Mouse (Mus musculus) embryonic fibroblast, embryonic 13.5 days (primary cell): ENCODE measurements at regions not wholly inside any gene's neighbourhood (a gene's known extent, or its start where the extent isn't known, plus 50 kb on each side); places are given as distances from the start of the nearest gene placed in this dataset.

Experiments used
- H3K27ac ChIP-seq: 2 replicates; pipeline ENCODE4 v1.5.1; 2012; ENCODE audit warnings: low read length, control low read depth, inconsistent platforms; ENCODE audit not compliant: insufficient read depth
- H3K4me1 ChIP-seq: 2 replicates; pipeline ENCODE4 v1.6.1; 2011; ENCODE audit warnings: low read length; ENCODE audit not compliant: control insufficient read depth, insufficient read depth
- H3K4me3 ChIP-seq: 2 replicates; pipeline ENCODE4 v1.5.1; 2011; ENCODE audit warnings: mild to moderate bottlenecking, control low read depth, low read length; ENCODE audit not compliant: insufficient read depth
- CTCF ChIP-seq: IDR thresholded peaks from 2 replicates; pipeline ENCODE4 v1.5.1; 2011; ENCODE audit warnings: mild to moderate bottlenecking, control low read depth, low read length, moderate library complexity, borderline replicate concordance; ENCODE audit not compliant: insufficient read depth
- POLR2A ChIP-seq: IDR thresholded peaks from 2 replicates; pipeline ENCODE4 v1.6.1; 2011; ENCODE audit warnings: low read depth, mild to moderate bottlenecking, control low read depth, low read length, moderate library complexity

DNA sequence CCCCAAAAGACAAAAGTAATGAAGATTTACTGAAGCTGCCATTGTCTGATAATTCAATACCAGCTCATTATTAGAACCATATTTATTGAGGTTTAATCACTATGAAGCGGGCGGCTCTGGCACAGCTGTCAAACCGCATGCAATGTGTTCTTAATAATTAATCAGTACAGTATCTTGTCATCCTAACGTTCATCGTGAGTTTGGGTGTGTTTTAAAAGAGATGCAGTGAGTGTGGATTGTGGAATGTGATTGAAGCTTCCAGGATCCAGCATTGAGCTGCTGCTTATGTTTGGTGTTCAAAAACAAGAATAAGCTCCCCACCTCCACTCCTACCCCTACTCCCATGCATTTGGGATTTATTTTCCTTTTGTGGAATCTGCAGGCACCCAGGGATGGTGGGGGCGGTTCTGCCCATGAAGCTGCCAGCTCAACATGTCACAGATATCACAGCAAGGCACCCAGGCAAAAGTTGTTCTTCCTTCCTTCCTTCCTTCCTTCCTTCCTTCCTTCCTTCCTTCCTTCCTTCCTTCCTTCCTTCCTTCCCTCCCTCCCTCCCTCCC lies 224.6 kb downstream of the Ttc32 start:
- Histone ChIP-seq H3K27ac (no peak overlapping the region), H3K4me3 (no peak overlapping the region), H3K4me1 (no peaks in the 10 kb centered on the region)
- TF ChIP-seq POLR2A (no peak), CTCF (no peak)

DNA sequence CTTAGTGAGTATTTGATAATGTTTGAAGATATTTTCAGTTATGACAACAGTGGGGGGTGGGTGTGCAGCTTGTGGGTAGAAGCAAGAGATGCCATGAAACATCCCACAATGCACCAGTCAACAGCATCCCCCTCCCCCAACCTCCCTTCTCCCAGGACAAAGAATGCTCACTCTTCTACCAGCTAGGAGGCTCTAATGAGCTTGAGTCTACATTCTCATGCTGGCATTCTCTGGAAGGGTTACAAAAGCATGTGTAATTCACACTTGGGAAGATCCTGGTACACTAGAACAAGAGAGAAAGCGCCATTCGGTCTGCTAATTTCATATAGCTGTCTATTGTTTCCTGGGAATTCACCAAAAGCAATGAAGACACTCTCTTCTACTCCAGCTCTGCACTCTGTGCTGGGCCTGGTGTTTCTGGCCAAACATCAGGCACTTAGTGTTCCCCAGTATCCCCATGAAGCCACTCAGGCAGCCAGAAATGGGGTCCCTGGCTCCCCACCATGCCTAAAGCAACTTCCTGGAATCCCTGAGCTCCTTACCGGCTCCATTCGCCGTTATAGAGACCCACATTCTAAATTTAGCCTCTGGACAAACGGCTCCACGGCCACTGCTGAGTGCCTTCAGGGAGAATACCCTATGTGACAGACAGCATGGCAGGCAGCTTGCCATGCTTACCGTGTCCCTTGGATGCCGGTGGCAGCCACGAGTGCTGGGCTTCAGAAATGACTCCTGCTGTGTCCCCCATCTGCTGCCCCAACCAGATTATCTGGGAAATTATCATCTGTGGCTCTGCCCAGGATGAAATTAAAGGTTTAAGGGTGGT lies 226.1 kb downstream of the Ttc32 start:
- H3K27ac ChIP-seq, result no peak overlapping the region
- no peak overlapping the region for H3K4me3 ChIP-seq
- TF ChIP-seq POLR2A (no peak), CTCF (no peak)
- H3K4me1 ChIP-seq, result no peaks in the 10 kb centered on the region

- Histone ChIP-seq H3K27ac (no peak overlapping the region), H3K4me3 (no peak overlapping the region), H3K4me1 (no peaks in the 10 kb centered on the region)
- TF ChIP-seq CTCF (no peak), POLR2A (no peak)
Observed at GRCm38 (mm10) chr12:9256487-9256820, 226.7 kb downstream of the Ttc32 start.

- TF ChIP-seq POLR2A, result no peak
- TF ChIP-seq CTCF, result no peak
- no peak overlapping the region for H3K27ac ChIP-seq
- no peak overlapping the region for H3K4me3 ChIP-seq
- H3K4me1 ChIP-seq, result no peaks in the 10 kb centered on the region
Observed at GRCm38 (mm10) chr12:9258221-9258620, 228.4 kb downstream of the Ttc32 start.

DNA sequence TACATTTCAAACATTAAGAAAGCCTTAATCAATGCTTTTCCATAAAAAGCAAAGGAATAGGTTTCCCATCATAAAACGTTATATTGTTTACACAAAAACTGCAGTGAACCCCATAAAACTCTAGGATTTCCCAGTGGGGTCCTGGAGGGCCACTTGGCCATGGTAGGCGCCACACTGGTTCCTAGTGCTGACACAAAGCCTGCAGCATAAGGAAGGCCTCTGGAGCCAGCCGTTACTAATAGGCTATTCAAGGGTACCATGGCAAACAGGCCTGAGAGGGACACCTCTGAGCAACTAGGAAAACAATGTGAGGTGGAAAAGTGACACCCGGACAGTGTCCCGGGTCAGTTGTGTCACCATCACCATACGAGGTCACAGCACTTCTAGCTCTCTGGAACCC lies 231.9 kb downstream of the Ttc32 start:
- H3K4me1 ChIP-seq, result no peaks in the 10 kb centered on the region
- TF ChIP-seq POLR2A, result no peak
- TF ChIP-seq CTCF, result no peak
- no peak overlapping the region for H3K4me3 ChIP-seq
- no peak overlapping the region for H3K27ac ChIP-seq

DNA sequence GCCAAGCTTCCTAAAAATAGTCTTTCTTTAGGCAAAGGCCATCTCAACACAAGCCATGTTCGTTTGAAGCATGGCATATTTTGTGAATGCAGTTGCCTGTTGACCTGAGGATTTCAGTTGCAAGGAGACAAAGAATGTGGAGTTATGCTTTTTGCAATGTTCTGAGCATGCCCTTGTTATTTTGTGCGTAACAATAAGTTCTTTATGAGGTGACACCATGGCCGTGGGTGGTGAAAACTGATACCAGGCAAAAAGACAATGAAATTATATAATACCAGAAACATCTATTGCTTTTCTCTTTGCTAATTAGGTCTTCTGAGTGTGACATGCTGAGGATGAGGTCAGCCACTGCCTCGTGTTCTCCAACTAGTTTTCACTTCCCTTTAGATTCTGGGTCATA lies 236.4 kb downstream of the Ttc32 start:
- no peak for TF ChIP-seq CTCF
- TF ChIP-seq POLR2A, result no peak

GRCm38 (mm10) chr12:9271484-9271883 lies 241.7 kb downstream of the Ttc32 start:
- Histone ChIP-seq H3K27ac (no peak overlapping the region), H3K4me1 (0 out of 2 replicates have a peak, but pooled peaks cover 6% of the 10 kb centered on the region), H3K4me3 (no peak overlapping the region)
- no peak for TF ChIP-seq POLR2A
- no peak for TF ChIP-seq CTCF

More for the DNA sequence above, 236.4 kb downstream of the Ttc32 start:
- Histone ChIP-seq H3K27ac (no peak overlapping the region), H3K4me3 (no peak overlapping the region), H3K4me1 (no peaks in the 10 kb centered on the region)

DNA sequence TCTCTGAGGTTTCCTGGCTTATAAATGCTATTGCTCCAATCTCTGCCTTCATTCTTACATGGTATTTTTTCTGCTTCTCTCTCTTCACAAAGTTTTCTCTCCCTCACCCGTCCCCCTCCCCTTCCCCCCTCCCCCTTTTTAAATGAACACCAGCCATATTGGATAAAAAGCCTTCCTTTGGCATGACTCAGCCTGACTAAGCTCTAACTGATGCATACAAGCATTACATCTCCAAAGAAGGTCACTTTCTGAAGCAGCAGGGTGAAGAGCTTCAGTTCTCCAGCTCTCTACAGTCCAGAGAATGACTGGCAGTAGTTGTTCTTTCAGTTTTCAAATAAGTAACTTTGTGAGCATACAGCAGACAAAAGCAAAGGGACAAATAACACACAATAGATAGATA lies 244.4 kb downstream of the Ttc32 start:
- TF ChIP-seq POLR2A (no peak), CTCF (no peak)
- H3K27ac ChIP-seq, result peak overlapping the region; percentile 32
- no peak overlapping the region for H3K4me3 ChIP-seq
- H3K4me1 ChIP-seq, result 0 out of 2 replicates have a peak, but pooled peaks cover 6% of the 10 kb centered on the region

- TF ChIP-seq POLR2A (no peak), CTCF (no peak)
- Histone ChIP-seq H3K4me3 (no peak overlapping the region), H3K4me1 (0 out of 2 replicates have a peak, but pooled peaks cover 6% of the 10 kb centered on the region), H3K27ac (no peak overlapping the region)
Observed at GRCm38 (mm10) chr12:9275697-9276096, 245.9 kb downstream of the Ttc32 start.

DNA sequence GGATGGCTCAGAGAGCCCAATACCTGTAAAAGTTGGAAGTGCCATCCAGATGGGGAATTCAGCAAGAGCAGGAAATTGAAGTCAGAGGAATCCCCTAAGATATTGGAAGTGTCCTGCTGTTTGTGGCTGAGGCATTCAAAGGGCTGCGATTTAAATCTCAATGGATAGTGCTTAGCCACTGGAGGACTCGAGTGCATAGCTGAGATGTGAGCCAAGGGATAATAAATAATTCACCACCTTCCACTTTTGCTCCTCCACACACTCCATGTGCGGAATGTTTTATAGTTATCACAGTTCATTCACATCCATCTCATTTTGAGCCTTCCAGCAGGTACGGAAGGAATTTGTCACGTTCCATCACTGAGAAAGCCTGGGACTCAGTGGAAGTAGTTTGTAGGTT lies 248.9 kb downstream of the Ttc32 start:
- Histone ChIP-seq H3K4me3 (no peak overlapping the region), H3K27ac (no peak overlapping the region), H3K4me1 (0 out of 2 replicates have a peak, but pooled peaks cover 6% of the 10 kb centered on the region)
- no peak for TF ChIP-seq POLR2A
- no peak for TF ChIP-seq CTCF
